Mouse (Mus musculus) stomach, embryonic 14.5 days (tissue): ENCODE data around the gene Hyal2. TPM values are rescaled to one million over a fixed set of nuclear protein-coding genes. Genes with fewer than 3 reads are reported as not detected.

ENCODE experiments used
- ATAC-seq: fragments of 200-750 bp; cut with Nextera tagmentation; 2 replicates; pipeline ENCODE4 v1.8.0; 2017; ENCODE audit warnings: low read depth, moderate TSS enrichment; ENCODE audit not compliant: insufficient number of reproducible peaks, insufficient read depth, low FRiP score
- H3K27ac ChIP-seq: fragments of 300-500 bp; sonication (generic); 2 replicates; pipeline ENCODE4 v1.5.1; 2014; ENCODE audit warnings: mild to moderate bottlenecking, low read length, moderate library complexity, mixed read lengths
- H3K27me3 ChIP-seq: fragments of 300-500 bp; sonication (generic); 2 replicates; pipeline ENCODE4 v1.6.1; 2014; ENCODE audit warnings: low read length, control low read depth, mixed read lengths; ENCODE audit not compliant: control insufficient read depth, insufficient read depth
- H3K36me3 ChIP-seq: fragments of 300-500 bp; sonication (generic); 2 replicates; pipeline ENCODE4 v1.6.1; 2014; ENCODE audit warnings: mild to moderate bottlenecking, control low read depth, low read length, moderate library complexity, mixed read lengths; ENCODE audit not compliant: control insufficient read depth, insufficient read depth
- H3K4me1 ChIP-seq: fragments of 300-500 bp; sonication (generic); 2 replicates; pipeline ENCODE4 v1.6.1; 2014; ENCODE audit warnings: low read length, control low read depth, mixed read lengths; ENCODE audit not compliant: control insufficient read depth, insufficient read depth
- H3K4me2 ChIP-seq: fragments of 300-500 bp; sonication (generic); replicated peaks from 2 replicates; pipeline ENCODE4 v1.6.1; 2014; ENCODE audit warnings: low read depth, low read length, control low read depth
- H3K4me3 ChIP-seq: fragments of 300-500 bp; sonication (generic); 2 replicates; pipeline ENCODE4 v1.5.1; 2014; ENCODE audit warnings: low read depth, low read length, control low read depth
- H3K9ac ChIP-seq: fragments of 300-500 bp; sonication (generic); replicated peaks from 2 replicates; pipeline ENCODE4 v1.6.1; 2014; ENCODE audit warnings: low read depth, mild to moderate bottlenecking, control low read depth, low read length, moderate library complexity, mixed read lengths
- H3K9me3 ChIP-seq: fragments of 300-500 bp; sonication (generic); 2 replicates; pipeline ENCODE4 v1.6.1; 2016; ENCODE audit warnings: low read depth, low read length, control low read depth; ENCODE audit not compliant: control insufficient read depth
- WGBS: fragments of 180-500 bp; shearing (Covaris S2); extraction: QIAGEN DNeasy Blood & Tissue Kit; methylation state at CpG from one replicate; pipeline ENCODE4 v1.1.7; 2014; 5-methylcytosine and 5-hydroxymethylcytosine counted together
- polyA plus RNA-seq: library from polyadenylated mRNA; unstranded; fragments of >200 nt; fragmentation: Nextera tagmentation; extraction: Ambion mirVana; gene quantifications from 2 replicates; pipeline ENCODE4 v1.2.1, GENCODE M21; 2014

Hyal2 gene
- polyA plus RNA-seq, 1 experiment from 2014 or later, result 127 TPM

DNA sequence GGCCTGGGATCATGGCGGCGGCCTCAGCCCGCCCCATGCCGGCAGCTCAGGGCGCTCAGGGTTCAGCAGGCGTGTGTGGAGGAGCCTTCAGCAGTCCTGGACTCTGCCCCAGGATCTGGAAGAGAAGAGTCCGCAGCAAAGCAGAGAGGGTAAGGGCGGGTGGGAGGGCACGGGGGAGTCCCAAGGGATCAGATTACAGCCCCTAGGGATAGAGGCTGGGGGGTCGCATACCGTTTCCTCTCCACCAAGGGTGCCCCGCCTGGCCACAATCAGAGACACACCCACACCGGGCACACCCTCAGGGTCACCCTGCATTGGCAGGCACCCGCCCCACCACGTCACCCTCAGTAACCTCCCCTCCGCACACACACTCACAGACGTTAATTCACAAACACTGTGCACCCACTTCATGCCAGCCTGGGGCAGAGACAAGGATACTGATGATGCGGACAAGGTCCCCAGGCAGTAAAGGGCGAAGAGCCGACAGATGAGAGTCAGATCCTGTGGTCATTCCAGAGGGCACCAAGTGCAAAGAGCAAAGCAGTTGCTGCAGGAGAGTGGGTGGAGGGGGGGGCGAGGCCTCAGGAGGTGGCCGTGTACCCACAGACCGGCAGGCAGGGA lies 37.4 kb downstream of the Hyal2 start:
- Histone ChIP-seq H3K4me2 (peak overlapping the region; percentile 37), H3K36me3 (no peaks in the 10 kb centered on the region), H3K9me3 (no peaks in the 10 kb centered on the region), H3K27me3 (no peaks in the 10 kb centered on the region), H3K9ac (no peak overlapping the region), H3K4me1 (peaks cover 31% of the 10 kb centered on the region; the same call in 1 of the 2 replicates), H3K27ac (peak overlapping the region; percentile 64), H3K4me3 (peak overlapping the region; percentile 20)
- 31% methylated on average over 23 of the region's 23 CpGs for WGBS
- ATAC-seq, result peak; percentile 54

DNA sequence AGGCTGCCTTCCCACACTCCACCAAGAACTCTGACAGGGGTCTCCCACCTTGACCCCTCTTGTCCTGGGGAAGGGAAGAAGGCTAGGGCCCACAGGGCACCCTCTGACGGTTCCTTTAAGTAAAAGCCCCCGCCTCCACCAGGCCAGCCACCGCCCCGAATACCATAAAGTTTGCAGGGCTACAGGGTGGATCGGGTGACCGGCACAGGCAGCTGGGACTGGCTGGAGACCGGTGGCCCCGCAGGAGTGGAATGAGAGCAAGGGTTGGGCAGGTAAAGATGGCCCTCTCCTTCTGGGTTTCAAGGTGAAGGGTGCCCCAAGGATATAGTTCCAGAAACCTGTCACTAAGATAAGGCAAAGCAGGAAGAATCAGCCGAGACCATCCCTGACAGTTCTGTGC lies 38.8 kb downstream of the Hyal2 start:
- Histone ChIP-seq H3K27me3 (no peaks in the 10 kb centered on the region), H3K9ac (no peak overlapping the region), H3K4me1 (peaks cover 36% of the 10 kb centered on the region; the same call in 1 of the 2 replicates), H3K36me3 (no peaks in the 10 kb centered on the region), H3K4me3 (no peak overlapping the region), H3K4me2 (peak overlapping the region; percentile 22; the same call in 1 of the 2 replicates), H3K27ac (peak overlapping the region; percentile 56; the same call in 1 of the 2 replicates), H3K9me3 (no peaks in the 10 kb centered on the region)
- 12% methylated on average over 9 of the region's 9 CpGs for WGBS
- no peak for ATAC-seq

DNA sequence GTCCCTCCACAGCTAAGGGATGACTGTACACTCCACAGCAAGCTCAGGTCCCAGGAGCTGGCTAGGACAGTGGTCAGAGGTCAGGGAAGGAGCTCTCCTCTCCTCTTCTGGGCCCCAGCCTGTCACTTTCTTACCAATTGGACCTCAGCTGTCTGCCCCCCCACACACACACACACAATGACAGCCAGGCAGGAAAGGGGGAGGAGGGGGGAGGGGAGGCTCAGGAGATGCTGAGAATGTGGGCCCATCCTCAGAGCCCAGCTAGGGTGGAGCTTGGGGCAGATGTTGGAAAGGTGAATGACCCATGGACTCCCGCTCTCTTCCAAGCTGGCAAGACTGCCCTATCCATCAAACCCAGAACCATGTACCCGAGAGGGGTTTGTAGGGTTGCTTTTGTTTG lies 39.3 kb downstream of the Hyal2 start:
- Histone ChIP-seq H3K4me1 (peaks cover 38% of the 10 kb centered on the region; the same call in 1 of the 2 replicates), H3K9me3 (no peaks in the 10 kb centered on the region), H3K4me3 (no peak overlapping the region), H3K36me3 (no peaks in the 10 kb centered on the region), H3K4me2 (peak overlapping the region; percentile 22; the same call in 1 of the 2 replicates), H3K27ac (no peak overlapping the region), H3K9ac (no peak overlapping the region), H3K27me3 (no peaks in the 10 kb centered on the region)
- ATAC-seq, result no peak
- WGBS, result 55% methylated on average over 2 of the region's 2 CpGs

DNA sequence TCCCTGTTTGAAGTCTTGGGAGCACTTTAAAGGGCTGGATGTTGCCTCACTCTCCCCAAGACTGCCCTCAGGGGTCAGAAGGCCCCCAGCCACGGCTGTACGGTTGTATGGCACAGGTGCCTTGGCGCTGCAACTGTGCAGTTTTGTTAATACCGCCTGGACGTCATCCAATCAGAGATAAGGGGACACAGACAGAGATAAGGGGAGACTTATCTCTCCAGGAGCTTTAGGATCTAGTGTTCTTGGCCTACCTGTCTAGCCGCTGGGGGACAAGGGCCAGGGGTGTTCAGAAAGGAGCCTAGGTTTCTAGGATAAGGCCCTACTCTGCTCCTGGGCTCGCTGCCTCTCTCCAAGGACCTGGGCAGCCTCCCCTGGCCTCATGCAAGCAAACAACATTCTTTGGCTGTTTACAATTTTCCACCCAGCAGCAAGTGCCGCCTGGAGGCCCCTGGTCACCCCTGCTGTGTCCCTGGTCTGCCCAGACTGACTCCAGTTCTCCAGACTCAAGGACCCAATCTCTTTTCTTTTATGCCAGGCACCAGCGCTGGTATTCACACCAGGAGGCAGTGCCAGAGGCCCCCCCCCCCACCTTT lies 40.0 kb downstream of the Hyal2 start:
- Histone ChIP-seq H3K27me3 (no peaks in the 10 kb centered on the region), H3K4me3 (no peak overlapping the region), H3K27ac (no peak overlapping the region; the same call in 1 of the 2 replicates), H3K4me1 (peaks cover 42% of the 10 kb centered on the region; the same call in 1 of the 2 replicates), H3K9me3 (no peaks in the 10 kb centered on the region), H3K9ac (no peak overlapping the region), H3K4me2 (no peak overlapping the region), H3K36me3 (no peaks in the 10 kb centered on the region)
- WGBS, result 44% methylated on average over 9 of the region's 9 CpGs
- no peak for ATAC-seq

DNA sequence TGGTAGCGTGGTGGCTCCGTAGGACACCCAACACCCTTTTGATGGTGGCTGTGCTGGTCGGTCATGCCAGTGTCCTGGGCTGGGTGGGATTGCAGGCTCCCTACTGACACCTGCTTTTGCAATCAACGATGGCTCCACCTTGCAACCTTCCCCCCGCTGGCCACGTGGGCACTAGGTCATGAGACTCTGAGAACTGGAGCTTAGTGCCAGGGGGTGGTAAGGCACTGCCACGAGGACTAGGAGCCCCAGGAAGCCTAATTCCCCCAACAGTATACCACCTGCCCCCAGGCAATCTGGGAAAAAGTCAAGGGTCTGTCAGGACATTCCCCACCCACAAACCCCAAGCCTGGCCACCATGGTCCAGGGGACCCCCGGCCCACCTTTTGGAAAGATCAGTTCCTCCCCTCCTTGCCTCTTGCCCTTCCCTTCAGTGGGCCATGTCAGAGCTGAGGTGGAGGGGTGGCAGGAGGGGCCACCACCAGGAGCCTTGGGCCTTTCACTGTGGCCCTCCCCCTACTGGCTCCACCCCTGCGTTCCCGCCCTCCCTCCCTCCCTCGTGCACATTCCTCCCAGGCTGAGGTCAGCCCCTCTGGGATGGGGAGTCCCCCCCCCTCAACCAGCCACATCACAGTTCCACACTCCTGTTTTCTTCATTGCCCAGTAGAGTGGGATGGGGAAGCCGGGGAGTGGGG lies 41.1 kb downstream of the Hyal2 start, which contains the start of gene Sema3b:
Sema3b (minus strand) TSS at position 489 of the 692 bp plus-strand sequence.
- no peak within 1 kb of the TSS for H3K4me3 ChIP-seq
- H3K9ac ChIP-seq, result no peak within 1 kb of the TSS
- no peak within 1 kb of the TSS for H3K4me2 ChIP-seq
- no peaks in the 10 kb centered on the region for H3K9me3 ChIP-seq
- peaks cover 47% of the 10 kb centered on the region; the same call in 1 of the 2 replicates for H3K4me1 ChIP-seq
- H3K27me3 ChIP-seq, result no peaks in the 10 kb centered on the region
- peaks cover 4% of the 10 kb centered on the region; the same call in 1 of the 2 replicates for H3K36me3 ChIP-seq
- 37% methylated on average over 12 of the region's 12 CpGs for WGBS
- ATAC-seq, result no peak
- no peak within 1 kb of the TSS for H3K27ac ChIP-seq

DNA sequence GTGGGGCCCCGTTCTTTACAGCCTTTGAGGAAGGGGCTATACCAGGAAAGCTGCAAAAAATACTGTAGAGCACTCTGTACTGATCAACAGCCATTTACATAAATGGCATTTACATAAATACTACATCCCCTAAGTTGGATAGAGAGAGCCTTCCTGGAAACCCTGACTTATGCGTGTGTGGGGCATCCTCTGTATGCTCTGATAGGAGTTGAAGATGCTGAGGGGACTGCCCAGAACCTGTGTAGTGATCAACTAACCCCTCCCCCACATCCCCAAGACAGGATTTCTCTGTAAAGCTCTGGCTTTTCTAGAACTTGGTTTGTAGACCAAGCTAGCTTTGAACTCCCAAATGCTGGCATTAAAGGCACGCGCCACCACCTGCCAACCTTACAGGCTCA lies 41.7 kb downstream of the Hyal2 start:
- no peaks in the 10 kb centered on the region for H3K9me3 ChIP-seq
- ATAC-seq, result no peak
- H3K36me3 ChIP-seq, result peaks cover 10% of the 10 kb centered on the region
- no peaks in the 10 kb centered on the region for H3K27me3 ChIP-seq
- no peak overlapping the region for H3K4me3 ChIP-seq
- no peak overlapping the region for H3K27ac ChIP-seq
- H3K4me1 ChIP-seq, result peaks cover 43% of the 10 kb centered on the region; the same call in 1 of the 2 replicates
- H3K4me2 ChIP-seq, result no peak overlapping the region
- H3K9ac ChIP-seq, result no peak overlapping the region
- 59% methylated on average over 4 of the region's 4 CpGs for WGBS

DNA sequence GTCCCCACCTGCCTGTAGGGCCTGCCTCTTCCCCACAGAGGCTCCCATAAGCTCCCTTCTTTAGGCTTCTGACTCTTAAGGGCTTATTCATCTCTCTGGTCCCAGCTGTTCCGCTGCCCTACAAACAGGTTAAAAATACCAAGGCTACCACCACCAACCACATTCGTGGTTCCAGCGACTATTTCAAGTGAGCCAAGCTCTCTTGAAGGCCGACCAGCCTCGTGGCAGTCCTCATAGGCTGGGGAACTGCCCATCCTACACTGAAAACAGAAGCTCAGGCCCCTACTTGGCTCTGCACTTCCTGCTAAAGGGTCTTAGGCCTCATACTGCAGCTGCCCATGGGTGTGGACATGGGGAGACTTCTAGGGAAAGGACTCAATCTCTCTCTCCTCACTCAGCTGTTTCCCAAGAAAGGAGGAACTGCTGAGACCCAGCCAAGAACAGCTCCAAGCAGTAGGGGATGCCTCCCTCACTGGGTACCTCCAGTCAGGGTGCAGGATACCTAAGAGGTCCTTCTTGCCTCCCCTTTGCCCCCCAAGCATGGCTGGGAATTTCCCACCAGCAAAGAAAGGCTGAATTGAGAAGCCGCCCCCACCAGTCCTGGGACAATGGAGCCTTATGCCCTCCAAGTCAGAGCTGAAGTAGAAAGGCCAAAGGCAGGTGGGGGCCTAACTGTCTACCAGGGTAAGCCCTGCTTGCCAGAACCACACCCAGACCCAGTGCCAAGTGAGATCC lies 43.9 kb downstream of the Hyal2 start:
- no peak for ATAC-seq
- H3K4me3 ChIP-seq, result no peak overlapping the region
- H3K9me3 ChIP-seq, result no peaks in the 10 kb centered on the region
- 68% methylated on average over 6 of the region's 6 CpGs for WGBS
- no peaks in the 10 kb centered on the region for H3K27me3 ChIP-seq
- H3K27ac ChIP-seq, result peak overlapping the region; percentile 92
- H3K9ac ChIP-seq, result peak overlapping the region; percentile 55; the same call in 1 of the 2 replicates
- H3K4me2 ChIP-seq, result peak overlapping the region; percentile 72; the same call in 1 of the 2 replicates
- H3K36me3 ChIP-seq, result peaks cover 32% of the 10 kb centered on the region
- H3K4me1 ChIP-seq, result peaks cover 35% of the 10 kb centered on the region; the same call in 1 of the 2 replicates
